Mouse (Mus musculus): ENCODE data around the gene Pomt2.

- TF ChIP-seq CTCF (IDR thresholded peaks at IDR 0.05; ENCODE audit: low read depth) (no peak), EP300 (optimal IDR thresholded peaks at IDR 0.05) (no peak)
These were observed 368 bp upstream of the Pomt2 start for GRCm38 (mm10) chr12:87148136-87148535.
